Mouse (Mus musculus) liver, postnatal 0 days (tissue): ENCODE measurements around the gene Mapk1ip1. TPM values are rescaled to one million over a fixed set of nuclear protein-coding genes. Genes with fewer than 3 reads are reported as not detected.

Source experiments
- ATAC-seq: fragments of 200-750 bp; cut with Nextera tagmentation; 2 replicates; pipeline ENCODE4 v1.8.0; 2017; ENCODE audit warnings: mild to moderate bottlenecking, moderate library complexity
- DNase-seq: peaks from one replicate; pipeline ENCODE4 v3.0.0-alpha.2; 2016
- H3K27ac ChIP-seq: fragments of 300-500 bp; sonication (generic); 2 replicates; pipeline ENCODE4 v1.5.1; 2014; ENCODE audit warnings: antibody characterized with exemption, moderate library complexity, mild to moderate bottlenecking, low read depth
- H3K27me3 ChIP-seq: fragments of 300-500 bp; sonication (generic); 2 replicates; pipeline ENCODE4 v1.6.1; 2014; ENCODE audit warnings: low read length, control low read depth, mixed read lengths; ENCODE audit not compliant: insufficient read depth
- H3K36me3 ChIP-seq: fragments of 300-500 bp; sonication (generic); replicated peaks from 2 replicates; pipeline ENCODE4 v1.6.1; 2014; ENCODE audit warnings: mild to moderate bottlenecking, control low read depth, low read length, moderate library complexity, mixed read lengths; ENCODE audit not compliant: insufficient read depth
- H3K4me1 ChIP-seq: fragments of 300-500 bp; sonication (generic); 2 replicates; pipeline ENCODE4 v1.6.1; 2014; ENCODE audit warnings: antibody characterized with exemption, mild to moderate bottlenecking, control low read depth; ENCODE audit not compliant: insufficient read depth
- H3K4me2 ChIP-seq: fragments of 300-500 bp; sonication (generic); 2 replicates; pipeline ENCODE4 v1.6.1; 2014; ENCODE audit warnings: low read depth, mild to moderate bottlenecking, low read length, moderate library complexity, mixed read lengths
- H3K4me3 ChIP-seq: fragments of 300-500 bp; sonication (generic); 2 replicates; pipeline ENCODE4 v1.5.1; 2014; ENCODE audit warnings: low read depth, low read length
- H3K9ac ChIP-seq: fragments of 300-500 bp; sonication (generic); replicated peaks from 2 replicates; pipeline ENCODE4 v1.6.1; 2014; ENCODE audit warnings: mild to moderate bottlenecking, moderate library complexity
- H3K9me3 ChIP-seq: fragments of 300-500 bp; sonication (generic); 2 replicates; pipeline ENCODE4 v1.6.1; 2016; ENCODE audit warnings: mild to moderate bottlenecking, control low read depth, low read length, mixed read lengths
- CTCF ChIP-seq: sonication (generic); IDR thresholded peaks from 2 replicates; pipeline ENCODE4 v1.5.1; 2016; ENCODE audit warnings: antibody characterized with exemption, low read depth
- EP300 ChIP-seq: IDR thresholded peaks from 2 replicates; pipeline ENCODE4 v1.6.1; 2016; ENCODE audit warnings: antibody characterized with exemption, low read depth, mild to moderate bottlenecking
- WGBS: fragments of 180-500 bp; shearing (Covaris S2); extraction: QIAGEN DNeasy Blood & Tissue Kit; methylation state at CpG from one replicate; pipeline ENCODE4 v1.1.7; 2014; ENCODE audit not compliant: insufficient replicate concordance; 5-methylcytosine and 5-hydroxymethylcytosine counted together
- polyA plus RNA-seq: library from polyadenylated mRNA; unstranded; fragments of >200 nt; fragmentation: Nextera tagmentation; extraction: Ambion mirVana; gene quantifications from 2 replicates; pipeline ENCODE4 v1.2.1, GENCODE M21; 2015

Gene Mapk1ip1
- 5.2 and 5.5 TPM in 2 replicates for polyA plus RNA-seq

GRCm38 (mm10) chr7:138845544-138846391 lies at the start of gene Mapk1ip1, which contains the start of gene Ppp2r2d:
Gene Mapk1ip1, minus strand, starts transcription at chr7:138846273.
Gene Ppp2r2d, plus strand, starts transcription at chr7:138846079.
- TF ChIP-seq EP300 (no peak), CTCF (peak; percentile 90)
- Histone ChIP-seq H3K27me3 (no peaks in the 10 kb centered on the region), H3K9ac (peak within 1 kb of the TSS; percentile 99), H3K4me2 (peak within 1 kb of the TSS; percentile 98), H3K36me3 (peaks cover 15% of the 10 kb centered on the region; the same call in 1 of the 2 replicates), H3K4me3 (peak within 1 kb of the TSS; percentile 99), H3K27ac (peak within 1 kb of the TSS; percentile 98), H3K4me1 (peaks cover 46% of the 10 kb centered on the region), H3K9me3 (no peaks in the 10 kb centered on the region)
- ATAC-seq (peak; percentile 90), DNase-seq (peak; percentile 96)
- WGBS = under 1% methylated on average over 47 of the region's 51 CpGs

GRCm38 (mm10) chr7:138885365-138886289 lies 39.6 kb upstream of the Mapk1ip1 start:
- peaks cover 22% of the 10 kb centered on the region for H3K36me3 ChIP-seq
- WGBS = 76% methylated on average over 13 of the region's 13 CpGs

GRCm38 (mm10) chr7:138883724-138884123 lies 37.7 kb upstream of the Mapk1ip1 start:
- no peaks in the 10 kb centered on the region for H3K27me3 ChIP-seq
- H3K4me3 ChIP-seq = no peak overlapping the region
- H3K4me2 ChIP-seq = no peak overlapping the region
- no peak overlapping the region for H3K27ac ChIP-seq
- no peak overlapping the region for H3K9ac ChIP-seq
- H3K4me1 ChIP-seq = no peaks in the 10 kb centered on the region
- no peak for DNase-seq
- TF ChIP-seq CTCF = no peak
- ATAC-seq = no peak
- H3K36me3 ChIP-seq = peaks cover 41% of the 10 kb centered on the region
- H3K9me3 ChIP-seq = no peaks in the 10 kb centered on the region
- 93% methylated on average over 3 of the region's 3 CpGs for WGBS

More at GRCm38 (mm10) chr7:138885365-138886289, 39.6 kb upstream of the Mapk1ip1 start:
- no peak overlapping the region for H3K4me3 ChIP-seq
- no peaks in the 10 kb centered on the region for H3K9me3 ChIP-seq
- H3K9ac ChIP-seq = no peak overlapping the region
- no peak overlapping the region for H3K4me2 ChIP-seq
- ATAC-seq = 0 out of 2 replicates have a peak, but pooled peaks have one; percentile 19
- no peaks in the 10 kb centered on the region for H3K27me3 ChIP-seq
- H3K27ac ChIP-seq = no peak overlapping the region
- no peak for TF ChIP-seq CTCF
- TF ChIP-seq EP300 = no peak
- no peak for DNase-seq
- no peaks in the 10 kb centered on the region for H3K4me1 ChIP-seq

- no peaks in the 10 kb centered on the region for H3K9me3 ChIP-seq
- no peak for DNase-seq
- H3K9ac ChIP-seq = no peak overlapping the region
- H3K4me3 ChIP-seq = no peak overlapping the region
- 82% methylated on average over 3 of the region's 3 CpGs for WGBS
- H3K36me3 ChIP-seq = peaks cover 77% of the 10 kb centered on the region
- no peak for TF ChIP-seq EP300
- TF ChIP-seq CTCF = no peak
- no peak overlapping the region for H3K27ac ChIP-seq
- no peaks in the 10 kb centered on the region for H3K27me3 ChIP-seq
- ATAC-seq = no peak
- H3K4me2 ChIP-seq = no peak overlapping the region
- H3K4me1 ChIP-seq = peaks cover 9% of the 10 kb centered on the region; the same call in 1 of the 2 replicates
Observed at GRCm38 (mm10) chr7:138875031-138875430, 29.0 kb upstream of the Mapk1ip1 start.

- Histone ChIP-seq H3K27ac (peak overlapping the region; percentile 44), H3K4me2 (peak overlapping the region; percentile 29; the same call in 1 of the 2 replicates), H3K36me3 (peaks cover 68% of the 10 kb centered on the region), H3K4me1 (peaks cover 11% of the 10 kb centered on the region; the same call in 1 of the 2 replicates), H3K9ac (no peak overlapping the region), H3K27me3 (no peaks in the 10 kb centered on the region), H3K9me3 (no peaks in the 10 kb centered on the region), H3K4me3 (no peak overlapping the region)
- peak; percentile 54; the same call in 1 of the 2 replicates for ATAC-seq
- 68% methylated on average over 3 of the region's 3 CpGs for WGBS
- DNase-seq = no peak
- TF ChIP-seq CTCF (no peak), EP300 (no peak)
Observed at GRCm38 (mm10) chr7:138872956-138873355, 26.9 kb upstream of the Mapk1ip1 start.
